Mouse (Mus musculus) CH12F3 (cell line): ENCODE measurements around the gene Lcn2.

ENCODE experiments used
- in situ Hi-C: fragments of 300-500 bp; cut with MboI; formaldehyde crosslinking; loops from 2 replicates; pipeline ENCODE4 v1.14.3; 2020; ENCODE audit warnings: low sequenced_read_pairs

Lcn2 gene

DNA sequence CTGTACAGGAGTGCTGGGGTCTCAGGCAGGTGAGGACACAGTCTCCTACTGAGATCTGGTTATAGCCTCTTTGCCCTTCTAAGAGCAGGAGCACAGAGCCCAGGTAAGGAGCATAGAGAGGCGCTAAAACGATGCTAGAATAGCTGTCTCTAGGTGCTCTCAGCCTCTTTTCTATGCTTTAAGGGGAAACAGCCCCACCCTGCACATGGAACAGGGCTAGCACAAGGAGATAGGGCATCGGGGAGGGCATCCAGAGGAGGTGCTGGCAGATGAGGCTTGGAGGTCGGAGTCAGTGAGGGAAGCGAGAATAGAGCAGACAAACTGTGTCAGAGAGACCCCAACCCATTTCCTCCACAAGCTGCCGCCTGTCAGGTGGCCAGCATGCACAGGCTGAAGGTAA is 41.0 kb downstream of the Lcn2 start:
- in situ Hi-C loops: no loop called here

DNA sequence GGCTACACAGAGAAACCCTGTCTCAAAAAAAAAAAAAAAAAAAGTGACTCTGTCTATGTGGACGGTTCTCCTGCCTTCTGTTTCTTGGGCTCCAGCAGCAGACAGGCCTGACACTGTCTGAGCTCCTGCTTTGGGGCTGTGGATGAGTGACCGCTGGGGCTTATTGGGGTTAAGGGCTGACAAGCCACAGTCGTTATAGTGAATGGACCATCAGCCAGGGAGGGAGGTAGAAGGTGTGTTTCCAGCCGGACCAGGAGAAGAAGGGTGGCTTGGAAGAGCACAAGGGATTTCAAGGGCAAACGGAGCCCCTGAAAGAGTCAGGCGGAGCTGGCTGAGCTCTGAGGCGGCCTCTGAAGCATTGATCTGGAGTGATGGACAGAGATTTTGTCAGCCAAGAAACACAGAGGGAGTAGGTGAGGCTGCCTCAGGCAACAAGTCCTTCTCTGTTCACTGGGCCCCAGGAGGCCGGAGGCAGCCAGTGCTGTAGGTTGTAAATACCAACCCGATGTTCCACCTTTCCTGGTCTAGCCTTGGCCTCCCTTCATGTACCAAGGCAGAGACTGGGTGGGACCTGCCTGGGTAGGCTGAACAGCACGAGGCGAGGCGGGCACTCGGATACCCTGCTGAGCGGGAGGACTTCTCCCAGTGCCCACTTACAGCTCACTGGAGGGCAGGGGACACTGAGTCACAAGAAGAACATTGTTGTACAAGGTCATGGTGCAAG is 43.3 kb downstream of the Lcn2 start:
- in situ Hi-C loops: no loop called here

- in situ Hi-C loops: no loop called here
Observed at GRCm38 (mm10) chr2:32344056-32344455, 44.0 kb downstream of the Lcn2 start.

GRCm38 (mm10) chr2:32343351-32343671 is 44.7 kb downstream of the Lcn2 start:
- in situ Hi-C loops: no loop called here

- in situ Hi-C loops: no loop called here
Observed at GRCm38 (mm10) chr2:32342539-32343350, 45.3 kb downstream of the Lcn2 start.

DNA sequence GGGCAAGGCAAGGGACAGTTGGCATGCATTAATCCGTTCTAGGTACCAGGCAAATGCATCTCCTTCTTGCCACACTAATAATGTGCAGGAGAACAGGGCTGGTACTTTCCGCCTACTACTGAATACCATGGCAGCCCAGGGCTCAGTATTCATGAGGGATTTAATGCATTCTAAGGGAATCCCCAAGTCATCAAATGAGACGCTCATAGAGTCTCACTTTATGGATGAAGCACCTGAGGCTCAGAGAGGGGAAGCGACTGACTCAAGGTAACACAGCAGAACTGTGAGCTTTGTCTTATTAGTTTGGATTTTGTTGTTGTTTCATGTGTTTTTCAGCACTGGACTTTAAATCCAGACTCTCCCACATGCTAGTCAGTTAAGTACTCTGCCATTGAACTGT is 46.0 kb downstream of the Lcn2 start:
- in situ Hi-C loops: no loop called here

DNA sequence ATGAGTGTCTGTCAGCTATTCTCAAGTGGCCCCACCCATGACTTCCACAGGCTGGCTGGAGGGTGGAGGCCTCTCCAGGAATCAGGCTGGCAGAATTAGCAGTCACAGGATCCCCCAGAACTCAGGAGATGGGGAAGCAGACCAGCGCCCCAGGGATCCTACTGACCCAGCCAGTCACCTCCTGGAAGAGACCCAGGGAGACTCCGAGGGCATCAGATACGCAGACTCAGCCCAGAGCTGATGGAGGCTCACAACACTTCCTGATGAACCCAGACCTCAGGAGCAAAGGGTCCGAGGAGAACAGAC is 46.5 kb downstream of the Lcn2 start:
- in situ Hi-C loops: no loop called here

GRCm38 (mm10) chr2:32340836-32341633 is 47.0 kb downstream of the Lcn2 start:
- in situ Hi-C loops: no loop called here

GRCm38 (mm10) chr2:32339912-32340642 is 48.0 kb downstream of the Lcn2 start:
- in situ Hi-C loops: no loop called here

- in situ Hi-C loops: no loop called here
Observed at GRCm38 (mm10) chr2:32335888-32336287, 52.2 kb downstream of the Lcn2 start.
